Mouse (Mus musculus) hindbrain, embryonic 13.5 days (tissue): ENCODE measurements around the gene Arxes1. TPM values are rescaled to one million over a fixed set of nuclear protein-coding genes. Genes with fewer than 3 reads are reported as not detected.
"Not testable (repeated sequence)": the region's sequence is repeated elsewhere in the genome, so short reads cannot be mapped to it uniquely, and the experiment has no call there.

Experiments
- ATAC-seq: fragments of 200-750 bp; cut with Nextera tagmentation; 2 replicates; pipeline ENCODE4 v1.8.0; 2017; ENCODE audit warnings: moderate TSS enrichment; ENCODE audit not compliant: low FRiP score
- H3K27ac ChIP-seq: fragments of 300-500 bp; sonication (generic); 2 replicates; pipeline ENCODE4 v1.5.1; 2015; ENCODE audit warnings: inconsistent platforms, mild to moderate bottlenecking, moderate library complexity
- H3K27me3 ChIP-seq: fragments of 300-500 bp; sonication (generic); 2 replicates; pipeline ENCODE4 v1.6.1; 2015; ENCODE audit warnings: mild to moderate bottlenecking, inconsistent platforms
- H3K36me3 ChIP-seq: fragments of 300-500 bp; sonication (generic); 2 replicates; pipeline ENCODE4 v1.6.1; 2015; ENCODE audit warnings: mild to moderate bottlenecking, inconsistent platforms
- H3K4me1 ChIP-seq: fragments of 300-500 bp; sonication (generic); replicated peaks from 2 replicates; pipeline ENCODE4 v1.6.1; 2015; ENCODE audit warnings: inconsistent platforms
- H3K4me2 ChIP-seq: fragments of 300-500 bp; sonication (generic); 2 replicates; pipeline ENCODE4 v1.6.1; 2015; ENCODE audit warnings: inconsistent platforms, mild to moderate bottlenecking, moderate library complexity
- H3K4me3 ChIP-seq: fragments of 300-500 bp; sonication (generic); 2 replicates; pipeline ENCODE4 v1.5.1; 2015; ENCODE audit warnings: mild to moderate bottlenecking, inconsistent platforms
- H3K9ac ChIP-seq: fragments of 300-500 bp; sonication (generic); 2 replicates; pipeline ENCODE4 v1.6.1; 2015; ENCODE audit warnings: mild to moderate bottlenecking, inconsistent platforms
- H3K9me3 ChIP-seq: fragments of 300-500 bp; sonication (generic); 2 replicates; pipeline ENCODE4 v1.6.1; 2016; ENCODE audit warnings: inconsistent platforms
- WGBS: fragments of 180-500 bp; shearing (Covaris S2); methylation state at CpG from one replicate; pipeline ENCODE4 v1.1.7; 2015; 5-methylcytosine and 5-hydroxymethylcytosine counted together
- polyA plus RNA-seq: library from polyadenylated mRNA; unstranded; fragments of >200 nt; fragmentation: Nextera tagmentation; extraction: Ambion mirVana; gene quantifications from 2 replicates; pipeline ENCODE4 v1.2.1, GENCODE M21; 2015

Arxes1 gene
- 99.3 and 100 TPM in 2 replicates for polyA plus RNA-seq

GRCm38 (mm10) chrX:136032799-136033763 is at the start of gene Arxes1:
TSS of gene Arxes1 (plus strand) at chrX:136033367.
- peak within 1 kb of the TSS; percentile 36 for H3K4me3 ChIP-seq
- H3K9ac ChIP-seq, result peak within 1 kb of the TSS; percentile 55; the same call in 1 of the 2 replicates
- not testable (repeated sequence) for H3K9me3 ChIP-seq, H3K36me3 ChIP-seq, H3K27me3 ChIP-seq, H3K4me1 ChIP-seq, H3K27ac ChIP-seq
- ATAC-seq, result peak; percentile 95
- 36% methylated on average over 19 of the region's 49 CpGs for WGBS
- peak within 1 kb of the TSS; percentile 53 for H3K4me2 ChIP-seq

- Histone ChIP-seq H3K9me3 (no peaks in the 10 kb centered on the region), H3K4me1 (no peaks in the 10 kb centered on the region), H3K27ac (peak overlapping the region; percentile 23; the same call in 1 of the 2 replicates), H3K27me3 (no peaks in the 10 kb centered on the region), H3K9ac (no peak overlapping the region), H3K36me3 (peaks cover 5% of the 10 kb centered on the region; the same call in 1 of the 2 replicates), H3K4me2 (no peak overlapping the region), H3K4me3 (no peak overlapping the region)
- WGBS, result 54% methylated on average over 6 of the region's 6 CpGs
- ATAC-seq, result no peak; the same call in 1 of the 2 replicates
Measured at GRCm38 (mm10) chrX:135984539-135985260, 48.5 kb upstream of the Arxes1 start.

GRCm38 (mm10) chrX:135986267-135986666 is 46.9 kb upstream of the Arxes1 start:
- H3K36me3 ChIP-seq, result no peaks in the 10 kb centered on the region
- H3K27me3 ChIP-seq, result no peaks in the 10 kb centered on the region
- H3K9me3 ChIP-seq, result no peaks in the 10 kb centered on the region
- no peak overlapping the region for H3K27ac ChIP-seq
- H3K9ac ChIP-seq, result no peak overlapping the region
- H3K4me1 ChIP-seq, result no peaks in the 10 kb centered on the region
- ATAC-seq, result no peak
- WGBS, result 99% methylated on average over 3 of the region's 3 CpGs
- no peak overlapping the region for H3K4me3 ChIP-seq
- no peak overlapping the region for H3K4me2 ChIP-seq

- no peak overlapping the region for H3K4me2 ChIP-seq
- no peak for ATAC-seq
- no peaks in the 10 kb centered on the region for H3K36me3 ChIP-seq
- no peak overlapping the region for H3K27ac ChIP-seq
- no peaks in the 10 kb centered on the region for H3K27me3 ChIP-seq
- H3K4me3 ChIP-seq, result no peak overlapping the region
- WGBS, result 70% methylated on average over 2 of the region's 2 CpGs
- no peaks in the 10 kb centered on the region for H3K9me3 ChIP-seq
- peaks cover under 1% of the 10 kb centered on the region; the same call in 1 of the 2 replicates for H3K4me1 ChIP-seq
- no peak overlapping the region for H3K9ac ChIP-seq
Measured at GRCm38 (mm10) chrX:135990661-135991060, 42.5 kb upstream of the Arxes1 start.

GRCm38 (mm10) chrX:135993192-135993594 is 40.0 kb upstream of the Arxes1 start:
- not testable (repeated sequence) for H3K4me1 ChIP-seq, H3K9ac ChIP-seq, H3K9me3 ChIP-seq, H3K27me3 ChIP-seq, H3K27ac ChIP-seq, H3K36me3 ChIP-seq, H3K4me3 ChIP-seq
- 22% methylated on average over 2 of the region's 3 CpGs for WGBS
- peak; percentile 95 for ATAC-seq
- H3K4me2 ChIP-seq, result peak overlapping the region; percentile 33

- peak; percentile 96 for ATAC-seq
- not testable (repeated sequence) for H3K27me3 ChIP-seq, H3K9me3 ChIP-seq, H3K4me1 ChIP-seq, H3K36me3 ChIP-seq, H3K27ac ChIP-seq
- WGBS, result 22% methylated on average over 19 of the region's 39 CpGs
- Histone ChIP-seq H3K4me2 (peak within 1 kb of the TSS; percentile 53), H3K4me3 (peak within 1 kb of the TSS; percentile 40), H3K9ac (peak within 1 kb of the TSS; percentile 46; the same call in 1 of the 2 replicates)
Measured at GRCm38 (mm10) chrX:135993664-135994119, 39.5 kb upstream of the Arxes1 start, which contains the start of gene Arxes2. TSS of gene Arxes2 (plus strand) at chrX:135993824.

GRCm38 (mm10) chrX:136007199-136007843 is 25.8 kb upstream of the Arxes1 start:
- H3K27ac ChIP-seq, result peak overlapping the region; percentile 48; the same call in 1 of the 2 replicates
- no peak overlapping the region for H3K9ac ChIP-seq
- H3K4me3 ChIP-seq, result no peak overlapping the region
- H3K9me3 ChIP-seq, result no peaks in the 10 kb centered on the region
- H3K27me3 ChIP-seq, result no peaks in the 10 kb centered on the region
- ATAC-seq, result no peak
- WGBS, result 45% methylated on average over 4 of the region's 5 CpGs
- no peaks in the 10 kb centered on the region for H3K36me3 ChIP-seq
- H3K4me2 ChIP-seq, result no peak overlapping the region
- no peaks in the 10 kb centered on the region for H3K4me1 ChIP-seq

- Histone ChIP-seq H3K4me1 (no peaks in the 10 kb centered on the region), H3K9me3 (no peaks in the 10 kb centered on the region), H3K36me3 (no peaks in the 10 kb centered on the region), H3K4me3 (no peak overlapping the region), H3K9ac (no peak overlapping the region), H3K27ac (no peak overlapping the region), H3K4me2 (no peak overlapping the region), H3K27me3 (no peaks in the 10 kb centered on the region)
- 18% methylated on average over 2 of the region's 2 CpGs for WGBS
- ATAC-seq, result no peak
Measured at GRCm38 (mm10) chrX:136014392-136014791, 18.8 kb upstream of the Arxes1 start.

GRCm38 (mm10) chrX:136030331-136030730 is 2.8 kb upstream of the Arxes1 start:
- H3K4me1 ChIP-seq, result 0 out of 2 replicates have a peak, but pooled peaks cover 3% of the 10 kb centered on the region
- ATAC-seq, result no peak
- no peak overlapping the region for H3K4me2 ChIP-seq
- no peak overlapping the region for H3K27ac ChIP-seq
- no peak overlapping the region for H3K9ac ChIP-seq
- H3K4me3 ChIP-seq, result no peak overlapping the region
- H3K9me3 ChIP-seq, result no peaks in the 10 kb centered on the region
- no peaks in the 10 kb centered on the region for H3K36me3 ChIP-seq
- WGBS, result 53% methylated on average over 1 of the region's 1 CpGs
- 0 out of 2 replicates have a peak, but pooled peaks cover 2% of the 10 kb centered on the region for H3K27me3 ChIP-seq

GRCm38 (mm10) chrX:136043726-136044125 is 10.6 kb downstream of the Arxes1 start:
- no peak for ATAC-seq
- WGBS, result 85% methylated on average over 1 of the region's 1 CpGs
- Histone ChIP-seq H3K27me3 (no peaks in the 10 kb centered on the region), H3K9me3 (no peaks in the 10 kb centered on the region), H3K36me3 (no peaks in the 10 kb centered on the region), H3K4me2 (no peak overlapping the region), H3K4me1 (no peaks in the 10 kb centered on the region), H3K27ac (no peak overlapping the region), H3K4me3 (no peak overlapping the region), H3K9ac (no peak overlapping the region)

GRCm38 (mm10) chrX:136047528-136047927 is 14.4 kb downstream of the Arxes1 start:
- Histone ChIP-seq H3K36me3 (no peaks in the 10 kb centered on the region), H3K27ac (no peak overlapping the region), H3K27me3 (no peaks in the 10 kb centered on the region), H3K9ac (no peak overlapping the region), H3K4me3 (no peak overlapping the region), H3K4me2 (no peak overlapping the region), H3K9me3 (no peaks in the 10 kb centered on the region), H3K4me1 (no peaks in the 10 kb centered on the region)
- WGBS, result 18% methylated on average over 5 of the region's 5 CpGs
- ATAC-seq, result 0 out of 2 replicates have a peak, but pooled peaks have one; percentile 61

- H3K9ac ChIP-seq, result no peak overlapping the region
- 86% methylated on average over 2 of the region's 2 CpGs for WGBS
- H3K4me2 ChIP-seq, result no peak overlapping the region
- H3K36me3 ChIP-seq, result no peaks in the 10 kb centered on the region
- ATAC-seq, result no peak
- no peak overlapping the region for H3K4me3 ChIP-seq
- no peaks in the 10 kb centered on the region for H3K4me1 ChIP-seq
- no peaks in the 10 kb centered on the region for H3K9me3 ChIP-seq
- H3K27ac ChIP-seq, result no peak overlapping the region
- no peaks in the 10 kb centered on the region for H3K27me3 ChIP-seq
Measured at GRCm38 (mm10) chrX:136051219-136051618, 18.1 kb downstream of the Arxes1 start.
